Mouse (Mus musculus): ENCODE measurements around the gene Acan. TPM values are rescaled to one million over a fixed set of nuclear protein-coding genes. Genes with fewer than 3 reads are reported as not detected.

The Acan gene
- total and polyA plus RNA-seq, 3 experiments = not detected

DNA sequence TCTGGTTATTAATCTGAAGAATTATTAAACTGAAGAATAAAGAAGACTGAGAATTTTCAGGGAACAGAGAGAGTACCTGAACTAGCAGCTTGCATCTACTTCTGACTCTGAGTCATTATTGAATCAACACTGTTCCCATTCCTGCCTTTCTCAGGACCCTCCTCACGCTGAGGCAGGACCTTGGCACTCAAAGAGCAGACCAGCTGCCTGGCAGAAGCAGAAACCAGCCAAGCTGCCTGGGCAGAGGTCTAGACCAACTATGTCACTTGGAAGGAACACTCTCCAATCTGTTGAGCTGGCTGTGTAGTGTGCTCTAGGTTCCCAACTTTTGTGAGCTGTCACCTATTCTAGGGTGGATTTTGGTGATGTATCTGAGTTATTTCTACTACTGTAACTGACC is 106.1 kb downstream of the Acan start:
- Histone ChIP-seq H3K9me3 (replicated peaks; ENCODE audit: insufficient read depth, low read length) (no peaks in the 10 kb centered on the region), H3K36me3 (ENCODE audit: control insufficient read depth in 1 of 2, insufficient read depth in 2 of 2, low read length in 2 of 2) (no peaks in the 10 kb centered on the region), H3K4me3 (ENCODE audit: control insufficient read depth in 1 of 2, insufficient read depth in 1 of 2, low read depth in 2 of 2, low read length in 2 of 2) (no peak overlapping the region), H3K4me1 (ENCODE audit: control insufficient read depth in 1 of 2, insufficient read depth in 2 of 2, low read length in 2 of 2) (no peaks in the 10 kb centered on the region), H3K27ac (ENCODE audit: control insufficient read depth, low read depth, low read length) (no peak overlapping the region), H3K9ac (ENCODE audit: control insufficient read depth, low read depth, low read length, poor library complexity, severe bottlenecking) (no peak overlapping the region), H3K27me3 (ENCODE audit: control insufficient read depth in 1 of 2, insufficient read depth in 2 of 2, low read length in 2 of 2) (peaks cover 0 to 4% of the 10 kb centered on the region in 2 experiments; a peak in 2 of 4 replicates), H3K79me2 (ENCODE audit: control insufficient read depth, insufficient read depth, low read length, poor library complexity) (no peaks in the 10 kb centered on the region)
- DNase-seq (ENCODE audit: low read depth, low spot score) = no peak
- TF ChIP-seq ELF1 (IDR thresholded peaks at IDR 0.05; ENCODE audit: low read depth, low read length) = no peak
- TF ChIP-seq CTCF (IDR thresholded peaks at IDR 0.05 in 2 of 3, conservative IDR thresholded peaks at IDR 0.05 in 1 of 3; ENCODE audit: control insufficient read depth in 1 of 3, insufficient read depth in 1 of 3, low read depth in 2 of 3, low read length in 3 of 3, poor library complexity in 1 of 3, severe bottlenecking in 1 of 3) = no peak
- TF ChIP-seq USF2 (IDR thresholded peaks at IDR 0.05; ENCODE audit: borderline replicate concordance in 1 of 2, insufficient read depth in 1 of 2, low read depth in 1 of 2, low read length in 2 of 2) = no peak
- no peak for TF ChIP-seq GABPA (IDR thresholded peaks at IDR 0.05; ENCODE audit: low read depth, low read length)
- no peak for TF ChIP-seq POLR2AphosphoS5 (IDR thresholded peaks at IDR 0.05; ENCODE audit: borderline replicate concordance, low read depth, low read length)
- no peak for TF ChIP-seq MXI1 (IDR thresholded peaks at IDR 0.05; ENCODE audit: low read depth, low read length)

Other genes with a start within 250 kb of the Acan start
- gene Det1, start 206.2 kb upstream of the Acan start, total RNA-seq (2012; rRNA removed) = 14.3 and 15.8 TPM in 2 replicates
- gene Det1, start 206.2 kb upstream of the Acan start, polyA plus RNA-seq (2012; ENCODE audit: insufficient read depth in 1 of 2, insufficient read length in 2 of 2, low read depth in 1 of 2, low replicate concordance in 2 of 2, missing spikeins in 1 of 2) = 10 to 100 TPM in 1 of 2 experiments, not detected in 1; 16.8 TPM
- gene Aen, start 157.6 kb upstream of the Acan start, total RNA-seq (2012; rRNA removed) = 72.5 and 95.9 TPM in 2 replicates
- gene Aen, start 157.6 kb upstream of the Acan start, polyA plus RNA-seq (2012; ENCODE audit: insufficient read depth in 1 of 2, insufficient read length in 2 of 2, low read depth in 1 of 2, low replicate concordance in 2 of 2, missing spikeins in 1 of 2) = 10 to 100 TPM in 1 of 2 experiments, not detected in 1; 97.7 TPM
- 63.1 and 70.3 TPM in 2 replicates for gene Isg20, start 140.1 kb upstream of the Acan start, total RNA-seq (2012; rRNA removed)
- gene Isg20, start 140.1 kb upstream of the Acan start, polyA plus RNA-seq (2012; ENCODE audit: insufficient read depth in 1 of 2, insufficient read length in 2 of 2, low read depth in 1 of 2, low replicate concordance in 2 of 2, missing spikeins in 1 of 2) = 100 to 1,000 TPM; 105 to 240 TPM
- not detected in 2 replicates for gene Hapln3, start 77.5 kb downstream of the Acan start, total RNA-seq (2012; rRNA removed)
- gene Hapln3, start 77.5 kb downstream of the Acan start, polyA plus RNA-seq (2012; ENCODE audit: insufficient read depth in 1 of 2, insufficient read length in 2 of 2, low read depth in 1 of 2, low replicate concordance in 2 of 2, missing spikeins in 1 of 2) = not detected
- 4.7 and 4.9 TPM in 2 replicates for gene Mfge8, start 95.6 kb downstream of the Acan start, total RNA-seq (2012; rRNA removed)
- 1 to 10 TPM in 1 of 2 experiments, not detected in 1; 9.5 TPM for gene Mfge8, start 95.6 kb downstream of the Acan start, polyA plus RNA-seq (2012; ENCODE audit: insufficient read depth in 1 of 2, insufficient read length in 2 of 2, low read depth in 1 of 2, low replicate concordance in 2 of 2, missing spikeins in 1 of 2)
- 13.6 and 13.7 TPM in 2 replicates for gene Abhd2, start 219.7 kb downstream of the Acan start, total RNA-seq (2012; rRNA removed)
- gene Abhd2, start 219.7 kb downstream of the Acan start, polyA plus RNA-seq (2012; ENCODE audit: insufficient read depth in 1 of 2, insufficient read length in 2 of 2, low read depth in 1 of 2, low replicate concordance in 2 of 2, missing spikeins in 1 of 2) = 10 to 100 TPM in 1 of 2 experiments, not detected in 1; 32.0 TPM